Mouse (Mus musculus) left cerebral cortex, postnatal 4 days (tissue): Measurements from ENCODE around the gene Srrm2. TPM values are rescaled to one million over a fixed set of nuclear protein-coding genes. Genes with fewer than 3 reads are reported as not detected.

ENCODE experiments used
- DNase-seq: peaks from one replicate; pipeline ENCODE4 v3.0.0-alpha.2; 2022
- intact Hi-C: fragments of 180-260 bp; cut with DNase I; formaldehyde crosslinking; loops from one replicate; pipeline ENCODE4 v1.15.1; 2025
- microRNA-seq: library from miRNA; unstranded; fragments of <30 nt; microRNA quantifications from one replicate; pipeline ENCODE4 v1.2.0, GENCODE M21; 2022
- total RNA-seq, 2 experiments: library from RNA; stranded (reverse); gene quantifications; 2 replicates each; pipeline ENCODE4 v1.2.3; 2021

Gene Srrm2
- total RNA-seq, 2 experiments from 2014 or later: 518 to 552 TPM

GRCm38 (mm10) chr17:23850028-23850427, 59.7 kb downstream of the Srrm2 start:
- intact Hi-C loops: loop anchor here (5.0 kb wide), 1 partner anchor 112 kb away; no protein-coding TSS in a partner anchor

GRCm38 (mm10) chr17:23850853-23851749, 60.8 kb downstream of the Srrm2 start:
- peak; percentile 69 for DNase-seq
- intact Hi-C loops: loop anchor here (5.0 kb wide), 1 partner anchor 111 kb away; no protein-coding TSS in a partner anchor

More at GRCm38 (mm10) chr17:23850028-23850427, 59.7 kb downstream of the Srrm2 start:
- no peak for DNase-seq

GRCm38 (mm10) chr17:23853292-23853691, 63.0 kb downstream of the Srrm2 start:
- peak; percentile 77 for DNase-seq
- intact Hi-C loops: loop anchor here (5.0 kb wide), 1 partner anchor 109 kb away; no protein-coding TSS in a partner anchor

GRCm38 (mm10) chr17:23854229-23854765, 64.0 kb downstream of the Srrm2 start:
- no peak for DNase-seq
- intact Hi-C loops: loop anchor here (5.0 kb wide), 1 partner anchor 108 kb away; no protein-coding TSS in a partner anchor

- intact Hi-C loops: no loop called here
- no peak for DNase-seq
Observed at GRCm38 (mm10) chr17:23857193-23857592, 66.9 kb downstream of the Srrm2 start.

- DNase-seq: no peak
- intact Hi-C loops: no loop called here
Observed at GRCm38 (mm10) chr17:23857913-23858312, 67.6 kb downstream of the Srrm2 start.

- DNase-seq: no peak
- intact Hi-C loops: no loop called here
Observed at GRCm38 (mm10) chr17:23862926-23863325, 72.6 kb downstream of the Srrm2 start.

- intact Hi-C loops: no loop called here
- DNase-seq: no peak
Observed at GRCm38 (mm10) chr17:23867756-23868155, 77.4 kb downstream of the Srrm2 start, which contains the start of gene Prss21. Gene Prss21 (plus strand): TSS chr17:23868056.

GRCm38 (mm10) chr17:23868513-23868912, 78.2 kb downstream of the Srrm2 start:
- intact Hi-C loops: no loop called here
- no peak for DNase-seq

Small RNA genes lying within 50 kb of the gene (microRNA-seq; reads per million reads assigned to microRNA genes)
- 2.1 reads per million for gene Mir5125

Other genes with a start within 250 kb of the Srrm2 start
- 1 to 10 TPM; 6.4 to 7.3 TPM for gene Zfp213, start 226.3 kb upstream of the Srrm2 start, total RNA-seq
- gene Zfp13, start 191.0 kb upstream of the Srrm2 start, total RNA-seq: 10 to 100 TPM; 42.1 to 42.4 TPM
- not detected for gene Zscan10, start 189.7 kb upstream of the Srrm2 start, total RNA-seq
- 1 to 10 TPM; 1.5 TPM for gene Mmp25, start 145.3 kb upstream of the Srrm2 start, total RNA-seq
- gene Bicdl2, start 130.0 kb upstream of the Srrm2 start, total RNA-seq: not detected
- 100 to 1,000 TPM; 119 to 126 TPM for gene Hcfc1r1, start 116.9 kb upstream of the Srrm2 start, total RNA-seq
- 10 to 100 TPM; 14.3 to 16.2 TPM for gene Thoc6, start 116.7 kb upstream of the Srrm2 start, total RNA-seq
- 1 to 10 TPM; 1.3 to 1.9 TPM for gene Tnfrsf12a, start 113.1 kb upstream of the Srrm2 start, total RNA-seq
- under 1 TPM in 1 of 2 experiments, not detected in 1; 0.24 TPM for gene Cldn6, start 111.3 kb upstream of the Srrm2 start, total RNA-seq
- gene Cldn9, start 106.5 kb upstream of the Srrm2 start, total RNA-seq: under 1 TPM in 1 of 2 experiments, not detected in 1; 0.32 TPM
- gene 1520401A03Rik, start 67.7 kb upstream of the Srrm2 start, total RNA-seq: under 1 TPM in 1 of 2 experiments, not detected in 1; 0.32 TPM
- gene Pkmyt1, start 64.2 kb upstream of the Srrm2 start, total RNA-seq: 1 to 10 TPM; 8.1 to 8.4 TPM
- 10 to 100 TPM; 46.4 to 50.7 TPM for gene Paqr4, start 49.7 kb upstream of the Srrm2 start, total RNA-seq
- gene Kremen2, start 44.7 kb upstream of the Srrm2 start, total RNA-seq: under 1 TPM; 0.46 to 0.87 TPM
- 10 to 100 TPM; 87.6 to 92.3 TPM for gene Flywch1, start 18.9 kb upstream of the Srrm2 start, total RNA-seq
- gene Flywch2, start 4.5 kb upstream of the Srrm2 start, total RNA-seq: 10 to 100 TPM; 19.4 to 20.2 TPM
- 100 to 1,000 TPM; 435 to 447 TPM for gene Elob, start 38.6 kb downstream of the Srrm2 start, total RNA-seq
- under 1 TPM; 0.34 to 0.48 TPM for gene Prss33, start 45.5 kb downstream of the Srrm2 start, total RNA-seq
- gene Prss32, start 53.3 kb downstream of the Srrm2 start, total RNA-seq: 1 to 10 TPM in 1 of 2 experiments, under 1 TPM in 1; 0.74 to 1.4 TPM
- 1 to 10 TPM; 3.8 to 4.7 TPM for gene Prss41, start 53.6 kb downstream of the Srrm2 start, total RNA-seq
- not detected for gene Prss21, start 77.5 kb downstream of the Srrm2 start, total RNA-seq
- not detected for gene Dcpp1, start 90.3 kb downstream of the Srrm2 start, total RNA-seq
- not detected for gene Dcpp2, start 90.3 kb downstream of the Srrm2 start, total RNA-seq
- gene Dcpp3, start 126.9 kb downstream of the Srrm2 start, total RNA-seq: not detected
- not detected for gene Sbp, start 151.1 kb downstream of the Srrm2 start, total RNA-seq
- not detected for gene Sbpl, start 164.7 kb downstream of the Srrm2 start, total RNA-seq
- gene Prss30, start 190.0 kb downstream of the Srrm2 start, total RNA-seq: under 1 TPM in 1 of 2 experiments, not detected in 1; 0.22 TPM
- not detected for gene Prss22, start 207.6 kb downstream of the Srrm2 start, total RNA-seq
- not detected for gene Prss27, start 247.6 kb downstream of the Srrm2 start, total RNA-seq